Mouse (Mus musculus): Measurements from ENCODE around the gene Mab21l1.
A peak's percentile ranks its signal among the peaks of the same experiment; 100 is the strongest.

Mab21l1 gene

GRCm38 (mm10) chr3:55816638-55817375, 34.5 kb downstream of the Mab21l1 start:
- peak in 1 of 2 experiments; percentile 22 for DNase-seq

GRCm38 (mm10) chr3:55818082-55818481, 35.8 kb downstream of the Mab21l1 start:
- no peak for DNase-seq

GRCm38 (mm10) chr3:55819598-55819997, 37.3 kb downstream of the Mab21l1 start:
- no peak for DNase-seq

GRCm38 (mm10) chr3:55824864-55825263, 42.6 kb downstream of the Mab21l1 start:
- no peak for DNase-seq

GRCm38 (mm10) chr3:55828481-55829256, 46.4 kb downstream of the Mab21l1 start:
- peak in 1 of 2 experiments; percentile 7 for DNase-seq

GRCm38 (mm10) chr3:55830226-55830625, 47.9 kb downstream of the Mab21l1 start:
- no peak for DNase-seq

Data from kidney, postnatal 4 days (tissue).